Mouse (Mus musculus): Measurements from ENCODE around the gene Scn8a. TPM values are rescaled to one million over a fixed set of nuclear protein-coding genes. Genes with fewer than 3 reads are reported as not detected.
A peak's percentile ranks its signal among the peaks of the same experiment; 100 is the strongest.

The Scn8a gene
- total RNA-seq, 2 experiments from 2014 or later: 0.03 to 0.14 TPM

DNA sequence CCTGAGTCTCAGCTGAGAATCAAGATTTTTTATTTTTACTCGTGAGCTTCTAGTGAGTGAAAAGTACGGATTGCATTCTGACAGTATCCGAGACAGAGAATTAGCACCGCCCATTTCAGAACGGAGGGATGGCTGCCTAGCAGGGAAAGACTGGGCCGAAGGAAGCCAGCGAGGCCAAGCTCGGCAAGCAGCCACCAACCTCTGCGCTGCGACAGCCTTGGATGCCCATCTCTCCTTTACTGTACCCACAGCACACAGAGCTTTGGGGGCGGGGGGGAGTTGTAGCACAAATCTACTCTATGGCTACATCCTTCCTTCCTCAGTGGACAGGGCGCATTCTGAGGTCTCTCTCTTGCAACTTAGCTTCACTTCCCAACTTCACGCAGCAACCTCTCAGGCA, 78.7 kb downstream of the Scn8a start:
- no peak overlapping the region for H3K27ac ChIP-seq
- DNase-seq: no peak
- H3K4me3 ChIP-seq: no peak overlapping the region
- intact Hi-C loops (cut with DNase I): no loop called here
- no peak for TF ChIP-seq CTCF (IDR thresholded peaks at IDR 0.05)

DNA sequence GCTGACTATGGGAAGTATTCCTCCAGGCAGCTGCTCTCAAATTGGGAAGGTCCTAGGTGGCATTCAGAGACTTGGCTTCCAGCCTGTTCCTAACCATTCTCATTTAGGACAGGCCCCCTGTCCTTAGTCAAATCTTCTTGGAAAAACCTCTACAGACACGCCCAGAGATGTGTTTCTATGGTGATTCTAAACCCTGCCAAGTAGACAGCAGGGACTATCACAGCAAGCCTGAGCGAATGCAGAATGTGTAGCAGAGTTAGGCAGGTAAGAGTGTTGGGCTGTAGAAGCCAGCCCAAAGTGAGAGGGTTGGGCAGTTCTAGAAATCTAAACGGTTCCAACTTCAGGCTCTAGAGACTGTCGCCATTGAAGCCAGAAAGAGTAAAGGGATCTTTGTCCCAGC, 79.5 kb downstream of the Scn8a start:
- TF ChIP-seq CTCF (IDR thresholded peaks at IDR 0.05): no peak
- no peak for DNase-seq
- intact Hi-C loops (cut with DNase I): no loop called here
- no peak overlapping the region for H3K27ac ChIP-seq
- no peak overlapping the region for H3K4me3 ChIP-seq

- no peak for TF ChIP-seq CTCF (IDR thresholded peaks at IDR 0.05)
- intact Hi-C loops (cut with DNase I): no loop called here
- no peak overlapping the region for H3K27ac ChIP-seq
- H3K4me3 ChIP-seq: no peak overlapping the region
- DNase-seq: no peak
These were observed 81.8 kb downstream of the Scn8a start for GRCm38 (mm10) chr15:100951491-100951890.

DNA sequence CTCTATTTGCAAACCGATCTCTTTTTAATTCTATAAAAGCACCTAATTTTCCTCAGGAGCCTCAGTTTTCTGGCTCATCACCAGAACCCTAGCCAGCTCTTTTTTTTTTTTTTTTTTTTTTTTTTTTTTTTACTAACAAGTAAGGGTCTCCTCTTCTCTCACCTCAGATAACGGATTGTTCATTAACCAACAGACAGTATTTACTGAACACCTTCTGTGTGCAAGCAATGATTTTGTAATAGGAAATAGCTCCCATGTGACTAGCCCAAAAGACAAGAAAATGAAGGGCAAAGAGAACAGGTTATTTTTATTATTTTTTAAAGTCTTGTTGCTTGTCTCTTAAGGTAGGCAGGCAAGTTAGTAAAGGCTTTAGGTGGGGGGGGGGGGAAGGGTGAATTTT, 82.6 kb downstream of the Scn8a start:
- no peak for TF ChIP-seq CTCF (IDR thresholded peaks at IDR 0.05)
- DNase-seq: no peak
- intact Hi-C loops (cut with DNase I): no loop called here
- no peak overlapping the region for H3K4me3 ChIP-seq
- H3K27ac ChIP-seq: no peak overlapping the region

- no peak overlapping the region for H3K27ac ChIP-seq
- no peak for TF ChIP-seq CTCF (IDR thresholded peaks at IDR 0.05)
- H3K4me3 ChIP-seq: no peak overlapping the region
- DNase-seq: no peak
- intact Hi-C loops (cut with DNase I): no loop called here
These were observed 83.2 kb downstream of the Scn8a start for GRCm38 (mm10) chr15:100952854-100953253.

DNA sequence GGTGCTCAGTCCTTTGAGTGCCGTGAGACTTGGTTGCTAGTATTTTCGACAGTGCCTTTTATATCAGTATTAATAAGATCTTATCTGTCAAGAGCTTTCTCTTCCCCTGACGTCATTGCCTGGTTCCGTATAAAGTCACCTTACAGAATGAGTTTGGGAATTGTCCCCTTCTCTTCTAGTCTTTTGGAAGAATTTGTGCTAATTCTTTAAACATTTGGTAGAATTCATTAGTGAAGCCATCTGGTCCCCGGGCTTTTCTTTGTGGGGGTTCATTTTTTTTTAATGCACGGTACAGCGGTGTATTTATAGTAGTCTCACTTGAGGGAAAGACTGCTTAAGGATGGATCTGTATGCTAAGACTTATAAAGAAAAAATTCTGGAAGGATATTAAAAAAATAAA, 84.3 kb downstream of the Scn8a start:
- intact Hi-C loops (cut with DNase I): no loop called here

GRCm38 (mm10) chr15:100954751-100955150, 85.1 kb downstream of the Scn8a start:
- H3K27ac ChIP-seq: no peak overlapping the region
- no peak for DNase-seq
- intact Hi-C loops (cut with DNase I): no loop called here
- no peak overlapping the region for H3K4me3 ChIP-seq
- no peak for TF ChIP-seq CTCF (IDR thresholded peaks at IDR 0.05)

More for the DNA sequence above, 84.3 kb downstream of the Scn8a start:
- Histone ChIP-seq H3K27ac (no peak overlapping the region), H3K4me3 (no peak overlapping the region)
- TF ChIP-seq CTCF (IDR thresholded peaks at IDR 0.05): no peak
- no peak for DNase-seq

DNA sequence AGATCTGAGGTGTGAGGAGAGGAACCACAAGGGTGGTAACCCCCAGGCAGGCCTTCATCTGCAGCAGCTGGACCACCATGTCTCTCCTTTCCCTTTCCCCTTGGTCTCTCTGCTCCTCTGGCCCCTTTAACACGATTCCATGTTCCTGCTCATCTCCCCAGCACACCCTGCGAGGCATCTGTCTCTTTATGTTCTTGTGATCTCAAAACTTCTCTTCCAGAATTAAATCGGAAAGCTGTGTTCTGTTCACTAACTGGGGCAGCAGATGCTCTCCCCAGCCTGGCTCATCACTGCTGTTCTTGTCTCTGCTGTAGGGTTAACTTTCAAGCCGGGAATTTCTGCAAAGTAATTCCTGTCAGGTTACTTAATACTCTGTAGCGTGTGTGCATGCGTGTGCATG, 91.3 kb downstream of the Scn8a start:
- DNase-seq: no peak
- intact Hi-C loops (cut with DNase I): no loop called here
- no peak overlapping the region for H3K27ac ChIP-seq
- no peak overlapping the region for H3K4me3 ChIP-seq
- no peak for TF ChIP-seq CTCF (IDR thresholded peaks at IDR 0.05)

DNA sequence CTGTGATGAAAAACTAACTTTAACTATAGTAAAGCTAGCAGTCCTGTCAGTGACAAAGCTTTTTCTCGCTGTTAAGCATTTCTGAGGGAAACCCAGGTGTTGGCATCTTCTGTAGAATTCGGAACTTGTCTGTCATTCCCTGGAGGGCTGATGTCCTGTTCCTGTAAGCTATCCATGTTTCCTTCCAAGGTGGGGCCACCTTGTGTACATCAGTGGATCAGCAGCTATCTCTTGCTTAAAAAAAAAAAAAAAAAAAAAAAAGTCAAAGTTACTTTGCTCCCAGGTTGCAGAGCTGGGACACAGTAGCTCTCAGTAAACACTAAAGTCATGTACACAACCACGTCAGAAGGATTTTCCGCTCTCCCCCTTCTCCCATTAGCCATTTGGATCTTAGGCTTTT, 91.9 kb downstream of the Scn8a start:
- Histone ChIP-seq H3K27ac (no peak overlapping the region), H3K4me3 (no peak overlapping the region)
- 0 out of 2 replicates have a peak, but pooled peaks have one; percentile 3 for TF ChIP-seq CTCF (IDR thresholded peaks at IDR 0.05)
- intact Hi-C loops (cut with DNase I): no loop called here
- no peak for DNase-seq

DNA sequence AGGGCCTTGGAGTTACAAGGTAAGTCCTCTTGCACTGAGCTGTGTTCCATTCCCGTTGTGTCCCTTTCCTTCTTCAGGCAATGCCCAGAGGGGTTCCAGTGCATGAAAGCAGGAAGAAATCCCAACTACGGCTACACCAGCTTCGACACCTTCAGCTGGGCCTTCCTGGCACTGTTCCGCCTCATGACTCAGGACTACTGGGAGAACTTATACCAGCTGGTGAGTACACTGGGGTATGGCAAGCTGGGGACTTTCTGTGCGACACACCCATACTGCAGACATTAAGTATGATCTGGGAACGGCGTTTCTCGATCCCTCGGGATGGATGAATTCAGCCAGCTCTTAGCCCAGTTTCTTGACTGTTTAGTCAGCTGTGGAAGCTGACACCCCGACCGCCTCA, 101.8 kb downstream of the Scn8a start:
- TF ChIP-seq CTCF (IDR thresholded peaks at IDR 0.05): no peak
- no peak overlapping the region for H3K4me3 ChIP-seq
- no peak for DNase-seq
- intact Hi-C loops (cut with DNase I): no loop called here
- H3K27ac ChIP-seq: no peak overlapping the region

GRCm38 (mm10) chr15:100972795-100973194, 103.1 kb downstream of the Scn8a start:
- intact Hi-C loops (cut with DNase I): no loop called here
- no peak for TF ChIP-seq CTCF (IDR thresholded peaks at IDR 0.05)
- Histone ChIP-seq H3K4me3 (no peak overlapping the region), H3K27ac (no peak overlapping the region)
- no peak for DNase-seq

DNA sequence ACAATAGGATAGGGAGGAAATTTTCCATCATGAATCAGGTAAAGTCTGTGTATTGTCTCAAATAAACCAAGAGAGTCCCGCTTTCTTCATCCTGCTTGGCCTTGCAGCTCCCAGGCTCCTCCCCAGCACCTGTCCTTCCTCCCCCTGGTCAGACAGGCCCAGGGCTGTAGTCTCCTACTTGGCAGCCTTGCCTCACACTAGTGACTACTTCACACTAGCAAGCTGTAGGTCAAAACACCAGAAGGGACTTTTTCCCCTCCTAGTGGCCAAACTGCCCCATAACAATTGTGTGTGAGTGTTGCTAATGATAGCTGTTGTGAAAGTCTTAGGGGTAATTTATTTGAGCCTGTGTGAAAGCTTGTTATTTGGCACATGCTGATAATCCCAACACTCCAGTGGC, 105.0 kb downstream of the Scn8a start:
- peak; percentile 24; the same call in 1 of the 2 replicates for TF ChIP-seq CTCF (IDR thresholded peaks at IDR 0.05)
- no peak for DNase-seq
- Histone ChIP-seq H3K4me3 (no peak overlapping the region), H3K27ac (no peak overlapping the region)
- intact Hi-C loops (cut with DNase I): no loop called here

- H3K4me3 ChIP-seq: peak overlapping the region; percentile 69
These were observed 113.9 kb downstream of the Scn8a start for GRCm38 (mm10) chr15:100983427-100984153.

More at GRCm38 (mm10) chr15:100983427-100984153, 113.9 kb downstream of the Scn8a start:
- H3K27ac ChIP-seq: no peak overlapping the region
- intact Hi-C loops (cut with DNase I): no loop called here
- peak; percentile 58 for DNase-seq
- TF ChIP-seq CTCF (IDR thresholded peaks at IDR 0.05): peak; percentile 33

All from gastrocnemius, adult 2 months (tissue).